Mouse (Mus musculus) heart, adult 10 weeks (tissue): ENCODE measurements around the gene Dusp21. TPM values are rescaled to one million over a fixed set of nuclear protein-coding genes. Genes with fewer than 3 reads are reported as not detected.

Source experiments
- polyA plus RNA-seq: library from polyadenylated mRNA; stranded (reverse); fragments of 350-450 nt; fragmentation: Illumina TruSeq; extraction: RNeasy Lipid Tissue Mini Kit (QIAGEN cat#74804); gene quantifications from one replicate; pipeline ENCODE4 v1.2.3, GENCODE M21; 2014; ENCODE audit warnings: low read depth, low replicate concordance

The Dusp21 gene
- not detected for polyA plus RNA-seq

GRCm38 (mm10) chrX:18145557-18145956 lies at the start of gene Dusp21:
Gene Dusp21, plus strand, starts transcription at chrX:18145857.

GRCm38 (mm10) chrX:18162192-18162857 lies 16.7 kb downstream of the Dusp21 start, which contains the start of gene Kdm6a:
Gene Kdm6a, plus strand, starts transcription at chrX:18162575.

Other genes starting within 250 kb of the Dusp21 start
- 25.7 TPM for gene Kdm6a, start 16.7 kb downstream of the Dusp21 start, polyA plus RNA-seq